Mouse (Mus musculus) heart, adult 2 months (tissue): ENCODE measurements around the gene Kank2. TPM values are rescaled to one million over a fixed set of nuclear protein-coding genes. Genes with fewer than 3 reads are reported as not detected.
A peak's percentile ranks its signal among the peaks of the same experiment; 100 is the strongest.
"Not testable (repeated sequence)": the region's sequence is repeated elsewhere in the genome, so short reads cannot be mapped to it uniquely, and the experiment has no call there.

ENCODE experiments used
- DNase-seq, 2 experiments: peaks; one replicate each; pipeline ENCODE4 v3.0.0; 2021
- H3K27ac ChIP-seq: fragments of 200-600 bp; 2 replicates; pipeline ENCODE4 v1.8.1; 2022
- H3K27me3 ChIP-seq: fragments of 200-500 bp; 2 replicates; pipeline ENCODE4 v1.6.1; 2012; ENCODE audit warnings: mild to moderate bottlenecking, low read length, inconsistent platforms, mixed read lengths; ENCODE audit not compliant: control insufficient read depth, insufficient read depth
- H3K36me3 ChIP-seq: fragments of 200-500 bp; 2 replicates; pipeline ENCODE4 v1.6.1; 2012; ENCODE audit warnings: low read length, inconsistent platforms; ENCODE audit not compliant: control insufficient read depth, insufficient read depth
- H3K4me1 ChIP-seq: fragments of 200-500 bp; 2 replicates; pipeline ENCODE4 v1.6.1; 2011; ENCODE audit warnings: low read length; ENCODE audit not compliant: control insufficient read depth, insufficient read depth
- H3K4me3 ChIP-seq: fragments of 200-600 bp; 2 replicates; pipeline ENCODE4 v1.8.1; 2022
- H3K79me2 ChIP-seq: fragments of 200-500 bp; replicated peaks from 2 replicates; pipeline ENCODE4 v1.6.1; 2012; ENCODE audit warnings: mild to moderate bottlenecking, inconsistent platforms, low read length, moderate library complexity, mixed read lengths; ENCODE audit not compliant: control insufficient read depth, insufficient read depth
- H3K9ac ChIP-seq: fragments of 200-500 bp; 2 replicates; pipeline ENCODE4 v1.6.1; 2012; ENCODE audit warnings: low read depth, mild to moderate bottlenecking, control low read depth, inconsistent platforms, low read length, mixed read lengths
- CTCF ChIP-seq: fragments of 200-600 bp; IDR thresholded peaks from 2 replicates; pipeline ENCODE4 v1.8.1; 2022; ENCODE audit warnings: antibody characterized with exemption, mild to moderate bottlenecking, moderate library complexity
- EP300 ChIP-seq: fragments of 200-500 bp; IDR thresholded peaks from 2 replicates; pipeline ENCODE4 v1.6.1; 2011; ENCODE audit warnings: low read depth, low read length, control low read depth; ENCODE audit not compliant: insufficient read depth
- POLR2A ChIP-seq: fragments of 200-500 bp; IDR thresholded peaks from 2 replicates; pipeline ENCODE4 v1.6.1; 2011; ENCODE audit warnings: mild to moderate bottlenecking, low read depth, low read length, control low read depth; ENCODE audit not compliant: insufficient read depth
- WGBS: fragments of 180-500 bp; shearing (Covaris S2); methylation state at CpG from one replicate; pipeline ENCODE4 v1.1.7; 2018; 5-methylcytosine and 5-hydroxymethylcytosine counted together
- intact Hi-C: fragments of 180-260 bp; cut with DNase I; formaldehyde crosslinking; loops from one replicate; pipeline ENCODE4 v1.15.1; 2025
- polyA plus RNA-seq: library from polyadenylated mRNA; depleted of rRNA; stranded (reverse); fragments of >200 nt; gene quantifications from 2 replicates; pipeline ENCODE4 v1.2.3, GENCODE M21; 2012
- total RNA-seq, 2 experiments: library from RNA; stranded (reverse); gene quantifications; 2 replicates each; pipeline ENCODE4 v1.2.3; 2021

Kank2 gene
- total and polyA plus RNA-seq, 3 experiments = 45.3 to 62.9 (median 57.3) TPM

DNA sequence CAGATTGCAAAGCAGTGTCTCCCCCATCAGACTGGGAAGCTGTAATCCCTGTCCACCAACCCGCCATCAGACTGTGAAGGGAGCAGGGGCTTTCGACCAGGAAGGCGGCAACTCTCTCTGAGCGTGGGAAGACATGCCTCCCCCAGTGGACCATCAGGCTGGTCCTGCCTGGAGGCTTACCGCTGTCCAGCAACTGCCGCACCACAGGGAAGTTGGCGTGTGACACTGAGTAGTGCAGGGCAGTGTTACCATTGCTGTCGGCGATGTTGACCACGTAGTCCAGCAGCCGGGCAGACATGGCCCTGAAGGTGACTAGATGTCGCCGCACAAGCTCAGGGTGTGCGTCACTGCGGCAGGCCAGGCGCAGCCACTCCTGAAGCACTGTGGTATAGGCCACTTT lies 24.2 kb downstream of the Kank2 start:
- Histone ChIP-seq H3K36me3 (peaks cover 1% of the 10 kb centered on the region), H3K27me3 (no peaks in the 10 kb centered on the region), H3K79me2 (no peaks in the 10 kb centered on the region), H3K4me1 (peaks cover 5% of the 10 kb centered on the region), H3K4me3 (no peak overlapping the region), H3K27ac (no peak overlapping the region), H3K9ac (no peak overlapping the region)
- no peak for TF ChIP-seq POLR2A
- TF ChIP-seq CTCF = no peak
- no peak for TF ChIP-seq EP300
- intact Hi-C loops = no loop called here
- no peak for DNase-seq
- 90% methylated on average over 16 of the region's 16 CpGs for WGBS

DNA sequence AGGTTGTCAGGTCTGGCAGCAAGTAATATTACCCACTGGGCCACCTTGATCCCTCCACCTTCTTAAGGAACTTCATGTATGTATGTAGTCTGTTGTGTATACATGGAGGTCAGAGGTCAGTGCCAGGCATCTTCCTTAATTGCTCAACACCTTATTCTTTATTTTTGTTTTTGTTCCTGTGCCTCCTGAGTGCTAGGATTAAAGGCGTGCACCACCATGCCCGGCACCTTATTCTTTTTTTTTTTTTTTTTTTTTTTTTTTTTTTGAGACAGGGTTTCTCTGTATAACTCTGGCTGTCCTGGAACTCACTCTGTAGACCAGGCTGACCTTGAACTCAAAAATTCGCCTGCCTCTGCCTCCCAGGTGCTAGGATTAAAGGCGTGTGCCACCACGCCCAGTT lies 25.1 kb downstream of the Kank2 start:
- DNase-seq, H3K27ac ChIP-seq, H3K9ac ChIP-seq, intact Hi-C loops, H3K36me3 ChIP-seq, H3K27me3 ChIP-seq, H3K79me2 ChIP-seq, H3K4me3 ChIP-seq: not testable (repeated sequence)
- WGBS = 83% methylated on average over 5 of the region's 5 CpGs
- peaks cover 12% of the 10 kb centered on the region for H3K4me1 ChIP-seq

DNA sequence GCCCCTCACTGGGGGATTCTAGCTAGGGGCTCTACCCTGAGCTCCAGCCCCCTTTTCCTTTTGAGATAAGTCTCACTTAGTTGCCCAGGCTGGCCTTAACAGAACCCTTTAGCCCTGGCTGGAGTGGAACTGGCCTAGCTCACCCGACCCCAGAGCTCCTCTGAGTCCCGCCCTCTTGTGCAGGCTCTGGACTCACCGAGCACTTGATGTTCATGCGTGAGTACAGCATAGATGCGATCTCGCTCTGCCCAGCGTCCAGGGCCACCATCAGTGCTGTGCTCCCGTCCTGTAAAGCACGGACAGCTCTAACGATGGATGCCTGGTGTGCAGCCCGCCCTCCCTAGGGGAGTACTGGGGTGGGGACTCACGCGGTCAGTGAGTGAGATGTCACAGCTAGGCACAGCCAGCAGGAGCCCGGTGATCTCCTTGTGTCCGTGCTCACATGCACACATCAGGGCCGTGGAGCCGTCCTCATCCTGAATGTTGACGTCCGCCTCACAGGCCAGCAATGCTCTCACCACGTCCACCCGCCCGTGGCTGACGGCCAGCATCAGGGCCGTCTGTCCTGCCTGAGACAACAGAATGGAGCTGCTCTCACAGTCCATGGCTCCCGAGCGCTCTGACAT lies 28.9 kb downstream of the Kank2 start:
- Histone ChIP-seq H3K9ac (peak overlapping the region; percentile 35), H3K4me1 (peaks cover 20% of the 10 kb centered on the region), H3K36me3 (peaks cover 19% of the 10 kb centered on the region), H3K27ac (peak overlapping the region; percentile 61), H3K79me2 (no peaks in the 10 kb centered on the region), H3K27me3 (no peaks in the 10 kb centered on the region), H3K4me3 (no peak overlapping the region)
- TF ChIP-seq CTCF (no peak), EP300 (0 out of 2 replicates have a peak, but pooled peaks have one; percentile 45), POLR2A (no peak)
- intact Hi-C loops = loop anchor here (2.0 kb wide), 1 partner anchor 15 kb away; no protein-coding TSS in a partner anchor
- peak; percentile 69 to 78 for DNase-seq
- 49% methylated on average over 26 of the region's 26 CpGs for WGBS

DNA sequence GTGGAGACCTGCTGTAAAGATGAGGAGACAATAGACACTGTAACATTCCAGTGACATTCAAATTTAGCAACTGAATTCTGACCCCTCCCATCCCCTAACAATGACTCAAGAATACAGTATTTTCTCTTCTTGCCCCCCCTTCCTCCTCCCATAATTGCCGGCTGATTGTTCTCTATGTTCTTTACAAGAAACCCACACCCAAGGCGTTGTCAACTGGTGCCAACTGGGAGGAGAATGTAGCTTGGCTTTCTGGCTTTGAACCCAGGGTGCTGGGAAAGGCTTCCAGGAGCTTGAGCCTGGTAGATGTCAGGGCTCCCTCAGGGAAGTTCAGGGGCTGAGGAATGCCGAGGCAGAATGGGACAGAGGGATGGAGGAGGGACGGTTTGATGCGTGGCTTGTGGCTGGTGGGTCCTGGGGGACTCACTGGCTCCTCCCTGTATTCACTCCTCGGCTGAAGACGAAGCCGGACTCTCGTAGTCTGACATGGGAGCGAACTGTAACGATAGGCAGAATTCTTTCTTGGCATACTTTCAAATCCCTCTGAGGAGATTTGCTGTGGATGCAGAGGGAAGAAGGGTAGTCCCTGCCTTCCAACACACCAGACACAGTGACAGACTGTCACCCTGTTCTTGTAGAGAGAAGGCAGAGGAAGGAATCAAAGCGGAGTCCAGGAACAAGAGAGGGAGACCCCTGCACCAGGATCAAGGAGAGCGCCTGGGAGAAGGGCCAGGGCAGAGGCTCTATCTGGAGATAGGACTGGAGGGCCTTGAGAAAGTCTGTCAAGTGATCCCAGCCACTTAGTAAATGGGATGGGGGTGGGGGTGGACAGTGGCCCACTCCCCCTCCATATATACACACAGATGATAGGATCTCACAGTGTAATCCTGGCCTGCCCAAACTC lies 29.8 kb downstream of the Kank2 start:
- no peak for TF ChIP-seq POLR2A
- no peak for TF ChIP-seq EP300
- TF ChIP-seq CTCF = no peak
- Histone ChIP-seq H3K9ac (peak overlapping the region; percentile 32), H3K27ac (peak overlapping the region; percentile 61), H3K4me1 (peaks cover 20% of the 10 kb centered on the region), H3K36me3 (peaks cover 19% of the 10 kb centered on the region), H3K79me2 (no peaks in the 10 kb centered on the region), H3K27me3 (no peaks in the 10 kb centered on the region), H3K4me3 (no peak overlapping the region)
- peak; percentile 66 to 67 for DNase-seq
- intact Hi-C loops = loop anchor here (2.0 kb wide), 1 partner anchor 16 kb away; no protein-coding TSS in a partner anchor
- WGBS = 19% methylated on average over 13 of the region's 13 CpGs

DNA sequence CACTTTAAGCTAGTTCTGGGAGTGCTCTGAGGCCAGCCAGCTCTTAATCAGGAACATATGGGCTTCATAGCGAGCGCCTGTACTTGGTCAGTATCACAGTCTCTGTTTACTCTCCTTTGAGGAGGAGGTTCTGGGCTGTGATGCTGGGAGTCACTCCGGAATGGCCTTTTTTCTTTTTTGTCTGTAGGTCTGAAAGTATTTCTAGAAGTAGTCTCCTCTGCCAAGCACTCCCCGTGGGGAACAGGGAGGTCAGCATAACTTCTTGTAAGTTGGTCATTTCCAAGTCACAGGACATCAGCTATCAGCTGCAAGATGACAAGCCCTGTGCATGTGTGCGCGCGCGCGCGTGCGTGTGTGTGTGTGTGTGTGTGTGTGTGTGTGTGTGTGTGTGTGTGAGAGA lies 30.6 kb downstream of the Kank2 start:
- H3K27ac ChIP-seq = peak overlapping the region; percentile 69
- TF ChIP-seq POLR2A (0 out of 2 replicates have a peak, but pooled peaks have one; percentile 19), EP300 (peak; percentile 92), CTCF (no peak)
- DNase-seq = peak; percentile 66 to 79
- H3K36me3 ChIP-seq = peaks cover 19% of the 10 kb centered on the region
- peaks cover 20% of the 10 kb centered on the region for H3K4me1 ChIP-seq
- 64% methylated on average over 11 of the region's 11 CpGs for WGBS
- no peaks in the 10 kb centered on the region for H3K27me3 ChIP-seq
- no peak overlapping the region for H3K9ac ChIP-seq
- H3K79me2 ChIP-seq = no peaks in the 10 kb centered on the region
- intact Hi-C loops = loop anchor here (2.0 kb wide), 1 partner anchor 17 kb away; no protein-coding TSS in a partner anchor
- H3K4me3 ChIP-seq = no peak overlapping the region
